Mouse (Mus musculus) T-helper 1 cell (primary cell): ENCODE measurements around the gene Srp54c.

Experiments used
- in situ Hi-C: fragments of 300-600 bp; cut with MboI, MseI; formaldehyde crosslinking; loops from one replicate; pipeline ENCODE4 v1.15.1; 2025; ENCODE audit warnings: high pct_unique_total_duplicates

Srp54c gene

DNA sequence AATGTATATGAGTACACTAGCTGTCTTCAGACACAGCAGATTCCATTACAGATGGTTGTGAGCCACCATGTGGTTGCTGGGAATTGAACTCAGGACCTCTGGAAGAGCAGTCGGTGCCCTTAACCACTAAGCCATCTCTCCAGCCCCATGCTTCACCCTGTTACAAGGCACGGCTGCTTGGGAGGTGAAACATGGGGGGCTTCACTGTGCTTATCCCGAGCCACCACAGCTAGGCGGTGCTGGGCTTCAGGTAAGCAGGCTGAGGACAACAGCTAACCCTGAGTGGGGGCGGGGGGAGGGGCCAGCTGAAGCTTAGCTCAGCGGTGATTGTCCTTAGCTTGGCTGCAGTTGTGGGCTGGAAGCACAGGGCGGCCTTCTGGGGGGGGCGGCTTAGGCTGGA, 79.5 kb downstream of the Srp54c start:
- in situ Hi-C loops: no loop called here

DNA sequence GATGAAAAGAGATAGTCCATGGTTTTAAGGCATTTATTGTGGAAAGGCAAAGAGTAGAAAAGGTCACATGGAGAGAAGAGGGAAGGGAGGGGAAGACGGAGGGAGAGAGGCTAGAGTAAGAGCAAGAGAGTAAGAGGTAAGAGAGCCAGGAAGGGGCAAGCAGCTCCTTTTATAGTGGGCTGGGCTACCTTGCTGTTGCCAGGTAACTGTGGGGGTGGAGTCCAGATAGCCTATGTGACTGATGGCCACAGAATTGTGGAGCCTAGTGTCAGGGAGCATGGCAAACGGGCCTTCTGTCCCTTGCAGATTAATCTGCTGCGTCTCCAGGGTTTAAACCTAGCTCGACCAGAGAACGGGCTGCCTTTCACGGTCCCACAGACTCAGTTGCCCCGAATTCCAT, 81.9 kb downstream of the Srp54c start:
- in situ Hi-C loops: no loop called here
